Mouse (Mus musculus) thymus, adult 2 months (tissue): ENCODE data around the gene D1Ertd622e.

Experiments used
- CTCF ChIP-seq: fragments of 200-500 bp; IDR thresholded peaks from 2 replicates; pipeline ENCODE4 v1.5.1; 2012; ENCODE audit warnings: mild to moderate bottlenecking, control low read depth, low read length, moderate library complexity, borderline replicate concordance; ENCODE audit not compliant: control insufficient read depth, poor library complexity, insufficient read depth; ENCODE audit errors: extremely low read depth
- POLR2A ChIP-seq: fragments of 200-500 bp; IDR thresholded peaks from 2 replicates; pipeline ENCODE4 v1.6.1; 2012; ENCODE audit warnings: mild to moderate bottlenecking, low read length, control low read depth, moderate library complexity; ENCODE audit not compliant: control insufficient read depth, poor library complexity, insufficient read depth; ENCODE audit errors: extremely low read depth

GRCm38 (mm10) chr1:97625427-97625826, 36.4 kb downstream of the D1Ertd622e start:
- no peak for TF ChIP-seq CTCF
- TF ChIP-seq POLR2A = no peak
